Mouse (Mus musculus) lung, embryonic 15.5 days (tissue): ENCODE data around the gene Uap1. TPM values are rescaled to one million over a fixed set of nuclear protein-coding genes. Genes with fewer than 3 reads are reported as not detected.
A peak's percentile ranks its signal among the peaks of the same experiment; 100 is the strongest.

Experiments used
- ATAC-seq: fragments of 200-750 bp; cut with Nextera tagmentation; 2 replicates; pipeline ENCODE4 v1.8.0; 2017; ENCODE audit warnings: moderate number of reproducible peaks, borderline replicate concordance; ENCODE audit not compliant: low FRiP score, low TSS enrichment; ENCODE audit errors: extremely low read depth
- H3K27ac ChIP-seq: fragments of 300-500 bp; sonication (generic); 2 replicates; pipeline ENCODE4 v1.5.1; 2015; ENCODE audit warnings: moderate library complexity, mild to moderate bottlenecking, inconsistent platforms
- H3K27me3 ChIP-seq: fragments of 300-500 bp; sonication (generic); 2 replicates; pipeline ENCODE4 v1.6.1; 2015; ENCODE audit warnings: inconsistent platforms
- H3K36me3 ChIP-seq: fragments of 300-500 bp; sonication (generic); 2 replicates; pipeline ENCODE4 v1.6.1; 2015; ENCODE audit warnings: inconsistent platforms
- H3K4me1 ChIP-seq: fragments of 300-500 bp; sonication (generic); 2 replicates; pipeline ENCODE4 v1.6.1; 2015; ENCODE audit warnings: inconsistent platforms
- H3K4me2 ChIP-seq: fragments of 300-500 bp; sonication (generic); 2 replicates; pipeline ENCODE4 v1.6.1; 2015; ENCODE audit warnings: inconsistent platforms, mild to moderate bottlenecking, moderate library complexity
- H3K4me3 ChIP-seq: fragments of 300-500 bp; sonication (generic); 2 replicates; pipeline ENCODE4 v1.5.1; 2015; ENCODE audit warnings: mild to moderate bottlenecking, inconsistent platforms
- H3K9ac ChIP-seq: fragments of 300-500 bp; sonication (generic); 2 replicates; pipeline ENCODE4 v1.6.1; 2015; ENCODE audit warnings: inconsistent platforms
- H3K9me3 ChIP-seq: fragments of 300-500 bp; sonication (generic); 2 replicates; pipeline ENCODE4 v1.6.1; 2016; ENCODE audit warnings: inconsistent platforms
- whole genome bisulfite sequencing: fragments of 180-500 bp; shearing (Covaris S2); methylation state at CpG from one replicate; pipeline ENCODE4 v1.1.7; 2015; 5-methylcytosine and 5-hydroxymethylcytosine counted together
- polyA plus RNA-seq: library from polyadenylated mRNA; unstranded; fragments of >200 nt; fragmentation: Nextera tagmentation; extraction: Ambion mirVana; gene quantifications from 2 replicates; pipeline ENCODE4 v1.2.1, GENCODE M21; 2015

Uap1 gene
- polyA plus RNA-seq, 1 experiment from 2014 or later: 53.4 TPM

DNA sequence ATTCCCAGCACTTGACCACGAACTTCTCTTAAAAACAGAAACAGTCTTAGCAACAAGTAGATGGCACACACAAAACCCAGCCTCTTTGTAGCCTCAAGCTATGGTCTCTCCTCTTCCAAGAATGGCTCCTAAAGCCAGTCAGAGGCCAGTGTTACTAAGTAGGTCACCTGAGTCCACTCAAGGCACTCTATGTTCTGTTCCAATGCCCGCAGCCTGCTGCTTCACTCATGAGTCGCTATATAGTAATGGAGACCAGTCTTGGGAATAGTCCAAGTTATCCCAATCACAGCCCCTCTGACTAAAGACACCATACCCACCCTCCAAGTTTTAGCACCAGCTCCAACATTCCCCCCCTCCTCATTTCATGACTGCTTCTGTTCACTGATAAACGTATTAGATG lies 29.2 kb downstream of the Uap1 start:
- no peak for ATAC-seq
- Histone ChIP-seq H3K4me3 (no peak overlapping the region), H3K27me3 (no peaks in the 10 kb centered on the region), H3K27ac (no peak overlapping the region), H3K36me3 (peaks cover 34% of the 10 kb centered on the region), H3K9me3 (no peaks in the 10 kb centered on the region), H3K9ac (no peak overlapping the region), H3K4me1 (no peaks in the 10 kb centered on the region), H3K4me2 (no peak overlapping the region)
- WGBS: 75% methylated on average over 4 of the region's 4 CpGs

GRCm38 (mm10) chr1:170142256-170142871 lies 32.4 kb downstream of the Uap1 start:
- 94% methylated on average over 8 of the region's 8 CpGs for WGBS
- Histone ChIP-seq H3K4me2 (no peak overlapping the region), H3K27me3 (no peaks in the 10 kb centered on the region), H3K9me3 (no peaks in the 10 kb centered on the region), H3K4me1 (no peaks in the 10 kb centered on the region), H3K4me3 (no peak overlapping the region), H3K36me3 (peaks cover 24% of the 10 kb centered on the region), H3K27ac (no peak overlapping the region), H3K9ac (no peak overlapping the region)
- ATAC-seq: no peak

- no peaks in the 10 kb centered on the region for H3K9me3 ChIP-seq
- ATAC-seq: no peak
- no peak overlapping the region for H3K4me3 ChIP-seq
- H3K27me3 ChIP-seq: no peaks in the 10 kb centered on the region
- no peak overlapping the region for H3K9ac ChIP-seq
- WGBS: 96% methylated on average over 5 of the region's 5 CpGs
- no peaks in the 10 kb centered on the region for H3K4me1 ChIP-seq
- H3K4me2 ChIP-seq: no peak overlapping the region
- H3K27ac ChIP-seq: no peak overlapping the region
- peaks cover 24% of the 10 kb centered on the region for H3K36me3 ChIP-seq
These were observed 33.1 kb downstream of the Uap1 start for GRCm38 (mm10) chr1:170141626-170142025.

DNA sequence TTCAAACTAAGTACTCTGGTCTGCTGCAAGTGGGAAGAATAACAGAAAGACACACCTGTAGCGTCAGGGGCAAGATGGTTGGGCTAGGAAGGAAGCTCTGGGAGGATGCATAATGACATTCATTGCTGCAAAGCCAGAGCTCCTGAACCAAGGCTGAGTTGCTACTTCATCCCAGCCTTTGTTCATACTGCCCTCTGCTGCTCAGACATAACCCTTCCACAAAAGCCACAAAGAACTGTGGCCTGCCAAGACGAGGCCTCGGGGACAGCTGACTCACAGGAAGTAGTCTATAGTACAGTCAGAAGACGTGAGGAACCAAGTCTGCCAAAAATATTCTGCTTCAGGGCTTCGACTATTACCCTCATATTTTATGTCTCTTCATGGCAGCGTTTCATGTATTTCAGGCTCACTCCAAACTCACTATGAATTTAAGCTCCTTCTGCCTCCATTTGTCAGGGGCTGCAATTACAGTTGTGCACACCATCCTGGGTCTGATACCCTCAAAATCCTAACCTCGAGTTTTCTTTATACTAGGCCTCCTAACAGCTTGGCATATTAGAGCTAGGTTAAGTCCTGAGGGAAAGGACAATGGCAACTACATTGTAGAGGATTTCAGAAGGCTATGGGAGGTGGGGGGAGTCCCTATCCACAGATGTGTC lies 38.3 kb downstream of the Uap1 start:
- peak; percentile 77; the same call in 1 of the 2 replicates for ATAC-seq
- whole genome bisulfite sequencing: 17% methylated on average over 7 of the region's 7 CpGs
- Histone ChIP-seq H3K4me3 (no peak overlapping the region), H3K9ac (no peak overlapping the region), H3K9me3 (no peaks in the 10 kb centered on the region), H3K4me2 (no peak overlapping the region), H3K27ac (peak overlapping the region; percentile 35; the same call in 1 of the 2 replicates), H3K36me3 (no peaks in the 10 kb centered on the region), H3K27me3 (no peaks in the 10 kb centered on the region), H3K4me1 (no peaks in the 10 kb centered on the region)

DNA sequence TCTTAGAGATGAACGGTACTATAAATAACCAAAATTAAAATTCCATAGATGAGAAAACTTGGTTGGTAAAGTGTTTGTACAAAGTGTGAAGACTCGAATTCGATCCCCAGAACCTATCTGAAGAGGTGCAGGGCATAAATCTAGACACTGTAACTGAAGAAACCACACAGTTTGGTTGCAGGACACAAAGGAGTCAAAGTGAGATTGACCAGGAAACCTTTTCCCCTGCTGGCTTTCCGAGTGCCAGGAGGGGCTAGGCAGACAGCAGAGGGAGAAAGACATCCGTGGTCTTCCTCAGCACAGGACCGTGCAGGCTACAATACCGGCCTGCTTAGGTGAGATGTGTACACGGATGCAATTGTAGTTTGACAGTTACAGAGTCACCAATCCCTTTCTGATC lies 40.5 kb downstream of the Uap1 start:
- no peaks in the 10 kb centered on the region for H3K4me1 ChIP-seq
- H3K4me3 ChIP-seq: no peak overlapping the region
- no peak overlapping the region for H3K27ac ChIP-seq
- no peaks in the 10 kb centered on the region for H3K9me3 ChIP-seq
- no peak for ATAC-seq
- H3K36me3 ChIP-seq: no peaks in the 10 kb centered on the region
- H3K9ac ChIP-seq: no peak overlapping the region
- no peaks in the 10 kb centered on the region for H3K27me3 ChIP-seq
- H3K4me2 ChIP-seq: no peak overlapping the region
- 83% methylated on average over 8 of the region's 8 CpGs for WGBS

DNA sequence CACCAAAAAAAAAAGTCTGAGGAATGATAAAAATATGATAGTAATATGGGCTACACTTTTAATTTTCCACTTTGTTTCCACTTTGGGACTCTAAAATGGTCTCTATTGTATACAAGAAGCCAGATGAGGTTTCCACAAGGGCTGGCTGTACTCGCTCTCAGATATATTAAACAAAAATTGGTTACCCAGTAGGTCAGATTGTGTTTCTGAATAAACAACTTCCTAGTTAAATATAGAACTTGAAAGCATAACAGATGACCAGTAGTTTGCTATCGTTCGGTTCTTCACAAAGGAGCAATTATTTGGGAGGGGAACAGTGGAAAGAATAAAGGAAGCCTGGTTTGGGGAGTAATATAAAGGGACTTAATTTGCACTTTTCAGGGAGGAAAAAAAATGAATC lies 43.8 kb downstream of the Uap1 start:
- Histone ChIP-seq H3K36me3 (no peaks in the 10 kb centered on the region), H3K27me3 (no peaks in the 10 kb centered on the region), H3K27ac (no peak overlapping the region), H3K9me3 (no peaks in the 10 kb centered on the region), H3K4me1 (no peaks in the 10 kb centered on the region), H3K9ac (no peak overlapping the region), H3K4me3 (no peak overlapping the region), H3K4me2 (no peak overlapping the region)
- WGBS: 27% methylated on average over 3 of the region's 3 CpGs
- no peak for ATAC-seq

DNA sequence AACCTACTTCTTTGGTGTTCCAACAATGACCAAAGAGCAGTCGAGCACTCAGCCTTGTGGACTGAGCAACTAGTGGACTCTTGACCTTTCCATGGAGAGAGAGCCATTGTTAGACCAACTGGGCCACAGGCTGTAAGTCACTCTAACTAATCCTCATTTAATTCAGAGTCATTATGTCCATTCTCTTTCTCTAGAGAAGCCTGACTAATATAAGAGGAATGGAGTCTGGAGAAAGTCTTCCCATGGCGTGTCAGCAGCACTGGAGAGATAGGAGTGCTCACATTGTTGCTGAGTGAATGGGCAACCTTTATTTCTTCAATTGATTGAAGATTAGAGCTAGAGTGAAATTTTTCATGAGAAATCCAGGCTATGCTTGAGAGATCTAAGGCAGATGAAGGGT lies 50.1 kb downstream of the Uap1 start:
- Histone ChIP-seq H3K4me1 (no peaks in the 10 kb centered on the region), H3K4me3 (no peak overlapping the region), H3K4me2 (no peak overlapping the region), H3K27ac (no peak overlapping the region), H3K9ac (no peak overlapping the region), H3K36me3 (no peaks in the 10 kb centered on the region), H3K9me3 (no peaks in the 10 kb centered on the region), H3K27me3 (no peaks in the 10 kb centered on the region)
- no peak for ATAC-seq
- 76% methylated on average over 2 of the region's 2 CpGs for WGBS

GRCm38 (mm10) chr1:170113616-170114015 lies 61.1 kb downstream of the Uap1 start:
- ATAC-seq: no peak

DNA sequence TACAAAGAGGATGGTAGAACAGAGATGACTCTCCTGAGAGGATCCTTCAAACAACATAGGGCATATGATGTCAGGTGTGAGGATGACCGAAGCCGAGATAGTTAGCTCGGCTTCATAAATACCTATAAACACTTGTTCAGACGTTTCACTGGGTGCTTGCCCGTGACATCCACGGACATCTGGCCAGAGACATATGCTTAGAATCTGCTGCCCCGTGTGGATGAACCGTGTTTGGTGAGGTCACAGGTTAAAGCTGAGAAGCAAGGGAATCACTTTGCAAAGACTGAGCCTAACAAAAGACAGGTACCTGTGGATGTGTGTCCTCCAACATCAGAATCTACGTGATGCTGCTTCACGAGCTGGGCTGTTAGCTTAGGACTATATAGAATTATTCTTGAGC lies 62.5 kb downstream of the Uap1 start:
- H3K4me1 ChIP-seq: peaks cover 5% of the 10 kb centered on the region; the same call in 1 of the 2 replicates
- ATAC-seq: no peak
- H3K9me3 ChIP-seq: no peaks in the 10 kb centered on the region
- H3K27ac ChIP-seq: no peak overlapping the region
- H3K36me3 ChIP-seq: no peaks in the 10 kb centered on the region
- H3K4me2 ChIP-seq: no peak overlapping the region
- no peaks in the 10 kb centered on the region for H3K27me3 ChIP-seq
- no peak overlapping the region for H3K4me3 ChIP-seq
- H3K9ac ChIP-seq: no peak overlapping the region
- 78% methylated on average over 10 of the region's 10 CpGs for WGBS

More at GRCm38 (mm10) chr1:170113616-170114015, 61.1 kb downstream of the Uap1 start:
- H3K27ac ChIP-seq: no peak overlapping the region
- peaks cover 1% of the 10 kb centered on the region; the same call in 1 of the 2 replicates for H3K4me1 ChIP-seq
- H3K36me3 ChIP-seq: no peaks in the 10 kb centered on the region
- WGBS: 71% methylated on average over 6 of the region's 6 CpGs
- no peaks in the 10 kb centered on the region for H3K9me3 ChIP-seq
- H3K9ac ChIP-seq: no peak overlapping the region
- no peak overlapping the region for H3K4me2 ChIP-seq
- H3K4me3 ChIP-seq: no peak overlapping the region
- no peaks in the 10 kb centered on the region for H3K27me3 ChIP-seq

DNA sequence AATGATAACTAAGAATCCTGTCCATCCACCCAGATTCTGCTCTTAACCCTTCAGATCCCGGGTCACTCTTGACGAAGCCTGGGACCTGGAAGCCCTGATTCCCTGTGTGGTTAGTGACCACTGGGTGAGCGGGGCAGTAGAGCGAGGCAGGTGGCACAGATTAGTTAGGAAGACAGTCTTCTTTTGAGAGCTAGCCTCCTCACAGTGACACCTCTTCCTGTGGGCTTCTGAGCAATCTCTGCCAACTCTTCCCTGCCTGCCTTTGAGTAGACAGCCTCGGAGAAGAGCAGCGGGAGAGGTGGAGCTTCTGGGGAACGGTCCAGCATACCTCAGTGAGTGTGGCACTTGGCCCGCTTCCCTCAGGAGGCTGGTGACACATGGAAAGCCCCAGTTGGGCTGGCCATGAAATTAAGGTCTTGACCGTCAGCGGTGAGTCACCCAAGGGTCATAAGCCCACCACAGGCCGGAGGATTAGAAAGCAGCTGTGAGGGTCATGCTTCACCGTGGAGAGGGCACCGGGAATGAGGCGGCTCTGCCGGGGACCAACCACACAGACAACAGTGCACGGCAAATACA lies 63.0 kb downstream of the Uap1 start:
- Histone ChIP-seq H3K4me1 (peaks cover 5% of the 10 kb centered on the region; the same call in 1 of the 2 replicates), H3K27ac (peak overlapping the region; percentile 87), H3K4me2 (peak overlapping the region; percentile 52), H3K27me3 (no peaks in the 10 kb centered on the region), H3K9ac (no peak overlapping the region), H3K9me3 (no peaks in the 10 kb centered on the region), H3K36me3 (no peaks in the 10 kb centered on the region), H3K4me3 (no peak overlapping the region)
- ATAC-seq: no peak
- 68% methylated on average over 16 of the region's 16 CpGs for WGBS

- no peaks in the 10 kb centered on the region for H3K27me3 ChIP-seq
- peak within 1 kb of the TSS; percentile 44 for H3K4me3 ChIP-seq
- no peaks in the 10 kb centered on the region for H3K36me3 ChIP-seq
- H3K27ac ChIP-seq: peak within 1 kb of the TSS; percentile 87
- no peaks in the 10 kb centered on the region for H3K9me3 ChIP-seq
- ATAC-seq: peak; percentile 87; the same call in 1 of the 2 replicates
- H3K9ac ChIP-seq: peak within 1 kb of the TSS; percentile 33
- H3K4me1 ChIP-seq: peaks cover 5% of the 10 kb centered on the region; the same call in 1 of the 2 replicates
- peak within 1 kb of the TSS; percentile 52 for H3K4me2 ChIP-seq
- WGBS: 32% methylated on average over 17 of the region's 17 CpGs
These were observed 64.0 kb downstream of the Uap1 start, which contains the start of gene Ddr2 for GRCm38 (mm10) chr1:170110516-170111332. Gene Ddr2 (minus strand): TSS chr1:170110762.
